Mouse (Mus musculus) granulocyte monocyte progenitor cell, adult 5-6 weeks (primary cell): ENCODE measurements around the gene Mtfp1. TPM values are rescaled to one million over a fixed set of nuclear protein-coding genes. Genes with fewer than 3 reads are reported as not detected.
"Not testable (repeated sequence)": the region's sequence is repeated elsewhere in the genome, so short reads cannot be mapped to it uniquely, and the experiment has no call there.

ENCODE experiments used
- ATAC-seq: replicated peaks from 2 replicates; pipeline ENCODE4 v1.8.0; 2016; ENCODE audit warnings: mild to moderate bottlenecking, moderate TSS enrichment, inconsistent platforms; ENCODE audit not compliant: poor library complexity, severe bottlenecking
- total RNA-seq, 2 experiments: library from RNA; stranded (forward) in 1 of 2; stranded (reverse) in 1 of 2; fragments of 200-712, 200-1000 nt in 1 of 2; fragments of >200 nt in 1 of 2; fragmentation: Nextera tagmentation in 1 of 2; gene quantifications; 2 replicates each; pipeline ENCODE4 v1.2.3; 2014 to 2017

Gene Mtfp1
- 9.9 and 11.1 TPM in 2 replicates for total RNA-seq (2014; fragmentation: Nextera tagmentation)
- 8.7 and 13.3 TPM in 2 replicates for total RNA-seq (2017)

DNA sequence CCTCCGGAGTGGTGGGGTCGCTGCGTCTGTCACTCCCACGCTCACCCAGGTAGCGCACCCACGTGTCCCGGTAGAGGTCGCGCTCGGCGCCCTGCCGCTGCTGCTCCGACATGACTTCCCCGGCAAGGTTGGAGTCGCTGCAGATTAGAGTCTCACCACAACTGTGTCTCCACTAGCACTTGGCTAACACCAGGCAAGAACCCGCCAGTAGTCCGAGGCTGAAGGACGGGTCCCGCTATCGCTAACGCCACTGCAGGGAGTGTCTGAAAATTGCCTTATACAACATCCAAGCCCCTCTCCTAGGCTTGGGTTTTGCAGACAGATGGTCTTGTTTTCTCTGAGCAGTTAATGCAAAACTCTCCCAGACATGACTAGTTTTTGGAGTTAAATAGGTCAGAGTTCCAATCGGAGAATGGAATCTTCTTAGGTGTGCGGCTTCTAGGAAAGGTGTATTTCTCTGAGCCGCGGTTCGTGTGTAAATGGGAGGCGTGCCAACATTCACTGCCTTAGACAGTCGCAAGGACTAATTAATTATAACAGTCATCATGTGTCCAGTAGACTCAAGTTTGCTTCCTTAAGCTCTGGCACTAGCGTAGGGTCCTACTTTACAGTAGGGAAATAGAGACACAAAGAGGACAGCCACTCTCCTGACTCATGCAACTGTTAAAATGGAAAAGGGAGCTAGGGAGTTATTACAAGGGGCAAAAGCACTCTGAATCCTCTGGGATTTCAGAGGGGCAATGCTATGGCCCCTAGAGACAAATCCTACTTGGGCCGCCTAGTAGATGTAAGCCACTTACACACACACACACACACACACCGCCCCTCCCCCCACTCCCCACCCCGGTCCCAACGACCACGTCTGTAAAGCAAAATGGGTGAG lies at the start of gene Mtfp1:
Gene Mtfp1, minus strand, starts transcription at position 275 of the 883 bp plus-strand sequence.
- ATAC-seq, result peak; percentile 21

- ATAC-seq, result no peak
Observed at GRCm38 (mm10) chr11:4143281-4144062, 48.2 kb upstream of the Mtfp1 start.

DNA sequence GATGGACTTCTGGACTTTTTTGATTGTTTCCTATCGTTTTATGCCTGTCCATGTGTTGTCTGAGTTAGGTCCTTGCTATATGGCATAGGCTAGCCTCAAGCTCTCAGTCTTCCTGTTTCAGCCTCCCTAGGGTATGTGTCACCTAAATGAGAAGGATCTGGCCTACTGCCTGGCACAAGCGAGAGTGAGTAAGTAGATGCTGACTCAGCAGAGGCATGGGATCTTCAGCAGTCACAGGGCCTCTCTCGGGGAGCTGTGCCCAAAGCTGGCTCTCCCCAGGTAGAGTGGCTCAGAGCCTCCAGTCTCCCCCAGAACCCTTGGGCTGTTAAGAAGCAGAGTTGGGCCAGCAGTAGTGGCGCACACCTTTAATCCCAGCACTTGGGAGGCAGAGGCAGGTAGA lies 47.1 kb upstream of the Mtfp1 start:
- ATAC-seq, result no peak

DNA sequence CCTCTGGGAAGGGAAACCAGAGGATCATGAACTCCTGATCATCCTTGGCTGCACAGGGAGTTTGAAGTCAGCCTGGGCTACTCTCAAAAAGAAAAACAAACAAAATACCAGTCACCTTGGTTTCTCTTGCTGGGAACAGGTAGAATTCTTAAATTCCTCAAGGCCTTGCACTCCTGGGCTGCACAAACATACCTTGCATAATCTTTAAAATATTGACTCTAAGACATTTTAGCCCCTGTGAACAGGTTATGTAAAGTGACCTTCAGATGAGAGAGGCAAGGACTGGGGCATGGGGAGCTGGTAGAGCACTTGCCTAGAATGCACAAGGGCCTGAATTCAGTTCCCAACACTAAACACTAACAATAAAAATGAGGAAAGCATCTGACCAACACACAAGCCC lies 46.3 kb upstream of the Mtfp1 start:
- ATAC-seq, result no peak

GRCm38 (mm10) chr11:4138964-4139363 lies 43.7 kb upstream of the Mtfp1 start:
- no peak for ATAC-seq

DNA sequence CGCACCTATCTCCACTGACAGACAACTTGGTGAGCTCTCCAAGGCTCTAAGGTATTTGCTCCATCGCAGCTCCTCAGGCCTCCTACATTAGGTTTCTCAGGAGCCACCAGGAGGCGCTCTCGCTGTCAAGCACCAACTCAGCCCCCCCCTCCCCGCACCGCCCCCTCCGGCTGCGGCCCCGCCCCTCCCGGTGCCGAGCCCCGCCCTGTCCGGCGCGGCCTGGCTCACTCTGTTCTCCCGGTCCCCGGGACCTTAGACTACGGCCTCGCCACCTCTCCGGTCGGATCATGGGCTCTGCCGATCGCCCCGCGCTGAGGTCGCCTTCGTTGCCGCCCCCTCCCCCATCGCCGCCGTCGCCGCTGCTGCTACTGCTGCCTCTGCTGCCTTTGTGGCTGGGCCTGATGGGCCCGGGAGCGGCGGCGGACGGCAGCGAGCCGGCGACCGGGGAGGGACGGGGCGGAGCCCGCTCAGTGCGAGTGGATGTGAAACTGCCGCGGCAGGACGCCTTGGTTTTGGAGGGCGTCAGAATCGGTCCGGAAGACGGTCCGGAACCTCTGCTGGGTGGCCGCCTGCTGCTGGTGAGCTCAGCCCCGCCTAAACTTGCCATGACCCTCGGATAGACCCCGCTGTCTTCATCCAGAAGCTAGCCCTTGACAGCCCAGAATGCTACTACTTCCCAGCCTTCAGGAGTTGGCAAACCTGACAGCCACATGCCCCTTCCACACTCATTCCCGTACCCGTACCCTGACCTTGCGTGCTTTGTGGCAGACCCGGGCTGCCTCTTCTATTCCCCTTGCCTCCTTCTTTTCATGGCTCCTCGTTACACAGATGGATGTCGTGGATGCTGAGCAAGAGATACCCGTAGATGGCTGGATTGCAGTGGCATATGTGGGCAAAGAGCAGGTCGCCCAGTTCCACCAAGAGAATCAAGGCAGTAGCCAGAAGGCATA lies 40.0 kb upstream of the Mtfp1 start, which contains the start of gene Rnf215:
Gene Rnf215, plus strand, starts transcription at position 217 of the 950 bp plus-strand sequence.
- ATAC-seq, result peak; percentile 79

DNA sequence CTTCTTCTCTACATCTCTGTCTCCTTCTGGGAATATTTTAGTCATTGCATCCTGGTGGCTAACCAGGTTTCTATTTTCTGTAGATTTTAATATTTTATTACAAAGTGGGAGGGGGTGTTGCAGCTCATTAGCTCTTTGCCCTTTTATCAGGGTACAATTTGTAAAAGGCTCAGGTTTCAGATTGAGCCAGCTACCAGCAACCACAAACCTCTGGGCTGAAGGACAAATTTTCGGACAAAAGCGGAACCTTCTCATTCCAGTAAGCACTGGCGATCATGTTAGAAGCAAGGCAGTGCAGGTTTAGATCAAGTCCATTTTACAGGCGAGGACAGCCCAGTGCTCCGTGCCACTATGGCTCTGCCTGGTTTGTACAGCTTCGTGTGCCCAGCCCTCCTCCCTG lies 39.2 kb upstream of the Mtfp1 start:
- no peak for ATAC-seq

DNA sequence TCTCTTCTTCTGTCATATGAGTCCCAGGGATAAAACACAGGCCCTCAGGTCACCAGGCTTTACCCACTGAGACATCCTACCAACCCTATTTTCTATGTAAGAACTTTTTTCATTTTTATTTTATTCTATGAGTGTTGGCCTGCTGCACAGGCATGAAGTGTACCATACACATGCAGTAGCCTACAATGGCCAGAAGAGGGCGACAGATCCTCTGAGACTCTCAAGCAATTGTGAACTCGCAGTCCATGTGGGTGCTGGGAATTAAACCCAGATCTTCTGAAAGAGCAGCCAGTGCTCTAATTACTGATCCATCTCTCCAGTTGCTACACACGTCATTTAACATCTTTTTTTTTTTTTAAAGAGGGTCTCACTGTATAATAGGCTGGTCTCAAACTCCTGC lies 38.2 kb upstream of the Mtfp1 start:
- no peak for ATAC-seq

DNA sequence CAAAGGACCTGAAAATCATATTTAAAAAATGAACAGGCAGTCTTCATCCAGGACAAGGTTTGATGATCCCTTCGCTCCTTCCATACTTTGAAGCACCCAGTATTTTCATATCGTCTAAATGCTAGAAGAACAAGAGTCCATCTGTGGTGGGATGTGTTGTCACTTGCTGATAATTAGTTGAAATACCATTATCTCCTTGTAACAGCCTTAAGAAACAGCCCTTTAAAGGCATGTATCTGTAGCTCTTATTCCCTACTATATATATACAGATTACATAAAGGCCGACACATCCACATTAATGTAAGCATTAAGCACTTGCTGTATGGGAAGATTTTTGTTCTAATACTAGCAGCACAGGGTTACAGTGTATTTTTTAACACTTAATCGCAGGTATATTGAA lies 33.2 kb upstream of the Mtfp1 start:
- ATAC-seq, result not testable (repeated sequence)

GRCm38 (mm10) chr11:4127059-4127458 lies 31.8 kb upstream of the Mtfp1 start:
- ATAC-seq, result no peak

- ATAC-seq, result peak; percentile 47; the same call in 1 of the 2 replicates
Observed at GRCm38 (mm10) chr11:4123922-4124321, 28.7 kb upstream of the Mtfp1 start.

DNA sequence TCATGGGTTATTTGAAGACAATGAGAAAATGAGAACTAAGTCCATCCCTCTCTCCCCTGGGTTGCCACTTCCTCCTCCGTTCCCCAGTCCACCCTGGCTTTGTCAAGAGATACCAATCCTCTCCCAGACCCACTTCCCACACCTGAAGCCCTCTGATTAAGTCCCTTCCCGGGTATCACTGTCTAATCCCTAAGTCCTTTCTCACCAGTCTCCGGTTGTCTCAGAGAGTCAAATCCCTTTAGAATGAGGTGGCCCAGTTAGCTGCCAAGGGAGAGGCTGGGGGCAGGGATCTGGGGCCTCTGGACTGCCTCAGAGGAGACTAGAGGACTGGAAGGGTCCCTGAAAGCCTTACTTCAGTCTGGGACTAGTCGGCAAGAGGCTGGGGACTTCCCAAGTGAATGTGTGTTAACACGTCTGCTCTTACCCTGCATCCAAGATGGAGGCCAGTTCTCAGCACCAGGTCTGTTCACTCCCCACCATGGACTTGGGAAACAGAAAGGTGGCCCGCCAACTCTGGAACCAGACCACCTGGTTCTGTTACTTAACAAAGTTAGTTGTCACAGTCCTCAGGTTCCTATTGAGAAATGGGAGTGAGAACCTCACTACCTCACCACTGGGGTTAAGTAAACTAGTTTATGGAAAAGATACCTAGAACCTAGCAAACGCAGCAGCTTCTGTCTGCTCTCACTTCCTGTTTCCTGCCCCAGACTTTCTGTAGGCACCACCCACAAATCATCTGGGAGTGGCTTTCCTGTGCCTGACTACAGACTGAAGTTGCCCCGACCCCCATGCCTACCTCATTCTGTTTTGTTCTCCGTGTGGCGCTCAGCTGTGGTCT lies 27.7 kb upstream of the Mtfp1 start, which contains the start of gene Sec14l2:
Gene Sec14l2, minus strand, starts transcription at position 674 of the 838 bp plus-strand sequence.
- ATAC-seq, result peak; percentile 78

DNA sequence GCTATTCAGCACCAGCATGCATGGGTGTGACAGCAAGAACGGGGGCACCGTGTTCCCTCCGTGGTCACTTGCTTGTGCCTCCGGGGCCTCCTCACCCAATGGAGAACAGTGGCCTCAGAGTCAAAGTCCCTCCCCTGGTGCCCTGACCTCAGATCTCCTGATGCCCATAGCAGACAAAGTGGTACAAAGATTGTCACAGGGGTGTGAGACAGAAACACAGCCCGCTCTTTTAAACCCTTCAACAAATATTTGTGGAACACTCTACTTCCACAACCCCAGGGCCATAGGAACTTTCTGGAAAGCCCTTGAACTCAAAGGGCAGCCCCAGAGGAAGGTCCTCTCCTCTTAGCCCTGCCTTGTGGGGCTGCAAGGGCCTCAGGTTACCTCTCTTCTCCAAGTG lies 27.0 kb upstream of the Mtfp1 start:
- ATAC-seq, result no peak

DNA sequence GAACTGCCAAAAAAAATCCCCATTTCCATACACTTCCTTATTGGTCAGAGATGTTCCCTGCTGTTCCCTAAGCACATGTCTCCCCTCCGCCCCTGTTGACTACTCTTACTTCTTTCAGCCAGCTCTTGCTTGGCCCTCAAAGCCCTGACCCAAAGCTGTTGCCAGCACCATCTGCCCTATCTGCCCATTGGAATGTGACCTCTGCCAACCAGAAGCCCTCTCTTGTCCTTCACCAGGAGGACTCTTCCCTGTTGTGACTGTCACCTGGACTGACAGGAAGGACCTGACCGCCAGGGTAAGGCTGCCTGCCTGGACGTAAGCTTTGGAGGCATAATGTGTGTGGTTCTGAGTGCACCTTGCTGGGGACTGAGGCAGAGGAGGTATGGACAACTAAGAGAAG lies 26.4 kb upstream of the Mtfp1 start:
- no peak for ATAC-seq

GRCm38 (mm10) chr11:4119635-4120034 lies 24.4 kb upstream of the Mtfp1 start:
- ATAC-seq, result no peak

- 0 out of 2 replicates have a peak, but pooled peaks have one; percentile 9 for ATAC-seq
Observed at GRCm38 (mm10) chr11:4118081-4118921, 23.1 kb upstream of the Mtfp1 start.

DNA sequence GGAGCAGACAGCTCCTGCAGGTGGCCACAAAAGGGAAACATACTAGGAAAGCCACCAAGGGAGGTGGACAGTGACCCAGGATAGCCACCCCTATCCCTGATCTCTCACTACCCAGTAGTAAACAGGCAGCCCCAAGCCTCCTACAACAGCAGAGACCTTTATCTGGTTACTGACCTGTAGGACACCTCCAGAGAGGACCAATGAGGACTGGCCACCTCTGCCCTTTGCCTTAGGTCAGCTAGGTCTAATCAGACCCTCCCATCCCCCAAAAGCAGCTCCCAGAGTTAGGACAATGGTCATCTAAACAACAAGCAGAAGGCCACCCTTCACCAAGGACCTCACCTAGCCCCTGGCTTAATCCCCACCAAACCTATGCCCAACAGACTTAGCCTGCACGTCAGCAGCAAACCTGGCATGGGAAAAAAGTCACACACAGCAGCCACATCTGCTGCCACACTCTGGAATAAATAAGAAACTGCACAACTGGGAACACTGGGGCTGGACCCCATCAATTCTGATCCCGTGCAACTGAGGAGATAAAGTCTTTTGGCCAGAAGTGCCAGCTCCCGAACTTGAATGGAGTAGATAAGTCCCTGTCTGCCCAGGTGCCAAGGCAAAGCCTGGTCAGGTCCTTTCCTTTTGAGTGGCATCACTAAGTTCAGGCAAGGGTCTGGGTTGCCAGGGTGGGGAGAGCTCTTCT lies 22.3 kb upstream of the Mtfp1 start:
- no peak for ATAC-seq
